Mouse (Mus musculus): ENCODE measurements around the gene Ctla4.
A peak's percentile ranks its signal among the peaks of the same experiment; 100 is the strongest.

The Ctla4 gene

DNA sequence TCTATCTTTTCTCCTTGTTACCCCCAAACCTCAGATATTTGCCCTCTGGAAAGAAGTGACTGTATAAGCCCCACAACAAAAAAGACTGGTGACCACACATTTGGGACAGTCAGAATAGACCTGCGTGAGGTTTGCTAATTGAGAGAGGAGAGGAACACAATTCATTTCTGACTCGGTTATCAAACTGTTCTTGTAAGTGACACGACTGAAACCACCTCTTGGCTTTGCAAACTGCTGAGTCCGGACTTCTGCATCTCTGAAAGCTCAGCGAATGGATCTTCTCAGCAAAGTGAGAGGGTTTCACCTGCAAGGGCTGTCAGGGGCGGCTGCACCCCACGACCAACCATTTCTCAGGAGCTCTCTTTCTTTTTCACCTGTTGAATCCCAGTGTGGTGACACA, 43.6 kb downstream of the Ctla4 start:
- no peak for DNase-seq

DNA sequence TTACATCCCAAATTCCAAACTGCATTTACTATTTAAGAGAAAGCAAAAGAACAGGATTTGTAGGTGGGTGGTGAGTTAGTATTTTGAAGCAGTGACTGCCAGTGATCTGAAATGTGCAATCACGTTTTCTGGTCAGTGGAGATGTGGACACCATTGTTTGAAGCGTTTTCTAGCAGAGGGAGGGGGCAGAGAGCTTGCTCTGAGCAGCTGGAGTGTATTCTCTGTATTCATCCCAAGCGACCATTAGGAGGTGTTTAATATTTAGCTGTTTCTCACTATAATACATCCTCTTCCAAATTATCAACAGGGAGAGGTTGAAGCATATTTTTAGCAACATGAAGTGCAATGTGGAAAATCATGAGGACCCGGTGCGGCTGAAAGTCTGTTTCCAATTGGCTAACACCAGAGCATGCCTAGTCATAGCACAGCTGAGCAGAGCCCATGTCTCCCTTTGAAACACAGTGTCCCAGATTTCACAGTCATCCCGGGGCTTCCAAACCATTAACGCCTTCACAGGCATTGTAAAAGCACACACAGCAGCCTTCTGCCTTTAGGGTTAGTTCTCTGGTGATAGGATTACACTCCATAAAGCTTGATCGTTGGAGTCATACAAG, 49.3 kb downstream of the Ctla4 start:
- no peak for DNase-seq

DNA sequence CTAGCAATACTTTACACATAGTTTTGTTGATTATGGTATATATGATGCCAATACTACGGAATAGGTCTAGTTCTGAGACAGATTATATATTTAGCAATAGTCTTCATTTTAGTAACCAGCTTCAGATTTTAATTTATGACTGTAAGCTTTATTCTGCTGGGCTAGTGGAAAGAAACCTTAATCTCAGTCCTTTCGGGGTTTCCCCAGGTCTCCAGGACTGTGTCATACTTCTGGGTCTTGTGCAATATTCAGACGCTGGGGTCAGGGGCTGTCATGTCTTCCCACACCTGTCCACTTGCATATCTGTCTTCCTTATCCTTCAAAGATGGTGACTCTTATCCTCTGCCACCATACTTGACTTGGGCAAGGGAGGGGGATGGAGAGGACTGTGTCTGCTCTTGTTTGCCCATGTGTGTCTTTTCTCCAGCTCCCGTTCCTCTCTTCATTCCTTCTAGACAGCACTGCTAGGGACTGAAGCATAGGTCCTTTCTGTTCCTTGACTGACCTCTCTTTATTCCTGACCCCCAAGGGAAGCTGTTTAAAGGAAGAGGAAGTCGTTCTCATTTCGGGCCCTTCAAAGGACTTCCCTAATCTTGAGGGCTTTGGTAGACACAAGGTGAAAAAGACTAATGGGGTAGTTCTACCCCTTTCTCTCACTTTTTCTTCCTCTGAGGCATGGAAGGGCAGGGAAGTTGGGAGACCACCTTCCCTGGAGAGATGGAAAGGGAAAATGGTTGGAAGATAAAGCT, 50.3 kb downstream of the Ctla4 start:
- no peak for DNase-seq

DNA sequence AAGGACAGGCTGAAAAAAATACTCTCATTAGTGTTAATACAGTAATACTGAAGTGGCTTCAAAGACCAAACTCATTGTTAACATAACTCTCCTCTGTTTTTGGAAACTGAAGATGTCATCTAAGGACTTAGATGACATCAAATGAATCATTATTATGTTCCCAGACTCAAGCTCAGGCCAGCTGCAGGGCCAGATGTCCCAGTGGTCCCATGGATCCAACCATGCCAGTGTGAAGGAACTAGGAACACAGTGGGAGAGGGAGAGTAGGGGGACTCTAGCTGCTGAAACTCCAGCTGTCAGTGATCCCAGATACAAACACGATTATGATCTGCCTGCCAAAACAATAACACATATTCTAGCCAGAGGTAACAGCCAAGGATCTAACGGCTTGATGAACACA, 51.5 kb downstream of the Ctla4 start:
- no peak for DNase-seq

DNA sequence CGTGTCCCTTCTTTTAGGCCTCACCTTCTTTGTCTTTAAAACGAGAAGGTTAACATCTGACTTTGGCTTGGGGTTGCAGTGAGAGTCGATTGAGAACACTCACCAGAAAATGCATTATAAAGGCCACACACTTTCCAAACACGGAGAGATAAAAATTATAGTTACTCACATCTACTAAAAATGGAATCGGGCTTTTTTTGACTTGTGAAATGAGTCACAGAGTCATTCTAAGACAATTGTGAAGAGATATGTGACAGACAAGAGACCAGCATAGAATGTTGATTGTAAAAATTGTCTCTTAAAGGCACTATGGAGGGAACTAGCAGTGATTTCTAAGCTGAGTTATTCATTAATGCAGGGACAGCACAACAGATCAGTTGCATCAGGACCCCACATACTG, 52.2 kb downstream of the Ctla4 start:
- DNase-seq: no peak

DNA sequence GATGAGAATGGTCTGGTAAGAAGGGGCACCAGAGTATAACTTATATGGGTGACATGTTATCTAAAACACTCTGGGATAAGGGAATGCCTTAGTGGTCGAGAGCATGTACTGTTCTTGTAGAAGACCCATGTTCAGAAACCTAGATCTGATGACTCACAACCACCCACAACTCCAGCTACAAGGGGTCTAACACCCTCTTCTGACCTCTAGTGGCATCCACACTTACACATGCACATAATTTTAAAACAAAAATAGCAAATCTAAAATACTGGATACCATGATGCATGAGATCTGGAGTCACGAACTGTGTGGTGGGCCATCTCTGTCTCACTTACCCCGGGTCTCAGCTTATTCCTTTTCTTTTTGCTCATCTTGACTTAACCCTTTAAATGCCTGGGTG, 53.2 kb downstream of the Ctla4 start:
- no peak for DNase-seq

DNA sequence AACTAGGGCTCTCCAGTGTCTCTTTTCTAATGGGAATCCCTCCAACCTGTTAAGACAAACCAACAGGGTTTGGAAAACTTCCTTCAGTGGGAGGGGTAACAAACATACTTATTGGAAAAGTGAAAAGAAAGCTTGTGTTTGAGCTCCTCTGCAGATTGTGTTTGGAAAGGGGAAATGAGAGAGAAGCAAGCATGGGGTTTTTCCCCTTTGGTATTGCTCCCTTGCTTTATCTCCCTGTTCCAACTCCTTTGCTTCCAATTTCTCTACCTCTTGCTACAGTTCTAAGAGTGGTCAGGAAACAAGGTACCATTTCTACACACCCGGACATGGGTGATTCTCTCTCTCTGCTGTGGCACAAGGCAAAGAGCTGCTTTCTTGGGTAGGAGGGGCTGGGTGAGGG, 53.8 kb downstream of the Ctla4 start:
- no peak for DNase-seq

DNA sequence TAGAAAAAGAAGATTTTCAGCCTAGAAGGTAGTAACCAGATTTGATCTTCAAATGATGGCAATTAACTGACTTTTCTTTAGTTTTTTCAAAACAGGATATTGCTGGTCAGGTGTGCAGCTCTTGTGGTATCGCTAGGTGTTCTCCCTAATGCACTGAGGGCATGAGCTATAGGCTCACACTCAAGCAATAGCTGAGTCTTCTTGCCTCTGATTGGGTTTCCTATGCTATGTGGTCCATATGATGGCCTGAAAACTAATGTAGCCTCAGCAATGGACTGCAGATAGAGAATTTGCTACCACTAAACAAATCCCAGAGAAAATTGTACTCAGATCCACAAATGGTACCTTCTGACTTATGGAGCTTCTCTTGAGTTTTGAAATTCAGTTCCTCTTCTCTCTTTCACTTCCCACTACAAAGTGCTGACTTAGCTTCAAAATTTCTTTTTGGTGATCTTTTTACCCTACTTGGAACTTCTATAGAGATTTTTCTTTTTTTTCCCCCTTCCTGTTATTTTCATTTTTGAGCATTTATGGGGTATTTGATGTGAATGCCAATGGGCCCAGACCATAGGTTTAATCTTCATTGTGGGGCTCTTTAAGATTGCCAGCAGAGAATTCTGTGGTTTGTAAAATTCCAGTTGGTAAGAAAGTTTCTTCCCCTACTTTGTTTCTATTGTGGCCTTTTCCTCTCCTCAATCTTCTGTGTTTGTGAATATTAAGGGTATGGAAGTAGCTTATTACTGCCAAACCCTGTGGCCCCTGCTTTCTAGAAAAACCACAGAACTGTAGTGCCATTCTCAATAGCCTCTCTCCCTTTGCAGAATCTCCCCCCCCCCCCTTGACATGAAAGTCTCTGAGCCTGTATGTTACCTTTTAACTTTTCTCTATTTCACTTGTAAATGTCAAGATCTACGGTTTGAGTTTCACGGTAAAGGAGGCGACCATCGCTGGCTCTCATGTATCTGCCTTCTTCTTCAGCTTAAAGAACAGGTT, 54.6 kb downstream of the Ctla4 start:
- peak; percentile 59 to 69 for DNase-seq

DNA sequence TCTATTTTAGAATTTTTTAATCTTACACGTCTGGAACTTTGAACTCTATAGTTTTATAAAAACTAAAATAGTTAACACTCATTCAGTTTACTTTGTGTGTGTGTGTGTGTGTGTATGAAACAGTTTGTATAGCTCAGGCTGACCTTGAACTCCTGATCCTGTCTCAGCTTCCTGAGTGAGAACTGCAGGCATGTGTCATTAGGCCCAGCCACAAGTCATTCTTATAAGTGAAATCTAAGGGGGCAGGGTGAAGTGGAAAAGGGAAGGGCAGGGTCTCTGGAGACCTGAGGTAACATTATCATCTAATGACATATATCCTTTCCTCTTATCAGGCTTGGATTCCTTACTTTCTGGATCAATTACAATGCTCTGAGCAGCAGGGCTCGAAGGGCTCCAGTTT, 56.1 kb downstream of the Ctla4 start:
- no peak for DNase-seq

DNA sequence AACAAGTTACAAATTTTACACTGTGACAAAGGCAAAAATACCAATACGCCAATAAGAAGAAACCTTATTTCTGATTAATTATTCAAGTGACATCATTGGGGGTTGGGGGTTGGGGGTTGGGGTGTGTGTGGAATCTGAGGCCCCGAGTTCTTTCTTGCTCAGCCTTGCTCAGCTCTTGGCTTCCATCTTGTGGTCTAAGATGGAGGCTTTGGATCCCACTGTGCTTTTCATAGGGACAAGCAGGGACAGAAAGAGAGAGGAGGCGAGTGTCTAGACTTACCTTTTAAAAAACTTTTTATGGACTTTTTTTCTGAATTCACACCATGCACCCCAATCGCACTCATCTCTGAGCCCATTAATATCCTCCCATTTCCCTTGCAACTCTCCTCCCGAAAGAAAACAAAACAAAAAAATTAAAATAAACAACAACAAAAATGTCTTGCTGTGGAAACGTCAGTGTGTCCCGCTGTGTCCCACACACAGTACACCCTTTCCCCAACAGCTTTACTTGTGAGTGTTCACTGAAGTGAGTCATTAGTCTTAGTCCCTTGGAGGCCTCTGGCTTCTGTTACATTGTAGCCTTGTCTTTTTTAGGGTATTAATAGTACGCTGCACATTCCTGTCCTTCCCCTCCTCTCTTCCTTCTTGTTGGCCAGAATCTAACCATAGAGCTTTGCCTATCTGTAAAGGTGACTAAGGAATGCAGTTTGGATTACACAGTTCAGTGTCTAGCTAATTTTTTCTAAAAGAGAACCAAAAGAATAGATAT, 59.0 kb downstream of the Ctla4 start:
- no peak for DNase-seq

DNA sequence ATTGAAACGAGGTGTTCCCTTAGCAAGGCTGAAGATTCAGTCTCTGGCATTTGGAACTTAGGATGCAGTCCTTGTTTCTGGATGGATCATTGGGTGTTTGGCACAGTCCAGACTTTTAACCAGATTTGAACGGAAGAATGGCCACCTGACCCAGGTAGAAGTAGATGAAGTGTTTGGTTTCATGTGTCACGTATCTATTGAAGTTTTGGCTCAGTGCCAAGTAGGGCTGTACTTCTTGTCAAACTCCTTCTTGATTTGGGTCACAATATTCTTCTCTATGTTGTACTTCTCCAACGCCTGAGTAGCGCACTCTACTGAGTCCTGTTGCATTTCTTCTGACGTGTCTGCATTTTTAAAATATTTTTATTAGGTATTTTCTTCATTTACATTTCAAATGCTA, 61.3 kb downstream of the Ctla4 start:
- no peak for DNase-seq

DNA sequence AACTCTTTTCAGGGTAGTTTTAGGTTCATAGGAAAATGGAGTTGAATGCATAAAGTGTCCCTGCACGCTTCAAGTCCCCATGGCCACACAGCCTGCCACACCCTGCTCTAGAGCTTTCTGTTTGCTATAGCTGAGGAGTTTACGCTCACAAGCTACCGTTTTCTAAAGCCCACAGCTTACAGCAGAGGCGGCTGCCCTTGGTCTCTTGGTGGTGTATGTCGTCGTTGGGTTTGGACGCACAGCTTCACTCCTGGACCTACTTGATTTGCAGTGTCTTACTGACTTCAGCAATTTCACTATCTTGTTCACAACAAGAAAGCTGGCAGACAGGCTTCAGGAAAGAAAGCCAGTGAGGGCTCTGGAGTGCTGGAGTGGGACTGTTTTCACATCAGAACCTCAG, 66.2 kb downstream of the Ctla4 start:
- DNase-seq: no peak

DNA sequence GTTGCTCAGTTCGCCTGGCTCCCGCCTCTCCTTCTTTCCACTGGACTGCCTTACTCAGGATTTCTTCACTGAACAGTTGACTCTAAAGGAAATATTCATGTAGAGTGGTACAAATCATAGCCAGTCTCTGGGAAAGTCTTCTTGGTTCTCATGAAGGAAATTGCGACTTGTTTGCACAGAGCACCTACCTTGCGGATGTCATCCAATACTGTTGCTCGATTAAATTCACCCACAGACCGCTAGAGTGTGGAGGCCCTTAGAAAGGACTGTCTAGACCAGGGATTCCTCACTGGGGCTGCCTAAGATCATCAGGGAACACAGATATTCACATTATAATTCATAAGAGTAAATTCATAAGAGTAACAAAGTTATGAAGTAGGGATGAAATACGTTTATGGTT, 66.9 kb downstream of the Ctla4 start:
- no peak for DNase-seq

DNA sequence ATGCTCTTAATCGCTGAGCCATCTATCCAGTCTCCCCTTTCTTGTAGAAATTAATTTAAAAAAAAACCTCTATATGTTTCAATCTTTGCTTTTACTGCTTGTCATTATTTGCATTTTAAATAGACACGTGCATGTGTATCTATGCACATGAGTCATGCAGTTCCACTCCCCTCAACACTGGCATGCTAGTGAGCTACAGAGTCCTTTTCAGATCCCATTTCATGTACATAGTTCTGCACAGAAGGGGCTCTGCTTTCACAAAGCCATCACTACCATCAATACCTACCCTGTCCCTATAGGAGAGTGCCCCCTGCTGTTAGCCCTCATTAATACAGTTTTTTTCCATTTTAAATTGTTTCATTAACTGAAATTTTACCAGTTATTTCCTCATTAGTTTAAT, 68.0 kb downstream of the Ctla4 start:
- peak; percentile 59 to 62 for DNase-seq

DNA sequence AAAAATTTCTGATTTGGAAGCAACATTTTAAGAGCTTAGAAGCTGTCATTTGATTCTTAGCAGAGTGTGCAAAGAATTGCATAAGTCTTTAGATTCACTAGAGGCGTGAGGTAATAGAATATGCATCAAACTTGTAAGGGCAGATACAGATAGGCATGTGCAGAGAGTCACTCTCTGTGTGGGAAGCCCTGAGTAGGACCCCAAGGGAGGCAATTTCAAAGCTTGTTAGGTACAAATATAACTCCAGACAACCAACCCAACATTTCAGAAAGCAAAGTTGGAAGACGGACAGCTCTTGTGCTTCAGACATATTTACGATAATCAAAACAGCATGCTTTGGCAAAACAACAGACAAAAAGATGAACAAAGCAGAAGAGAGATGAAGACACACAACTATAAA, 68.4 kb downstream of the Ctla4 start:
- DNase-seq: no peak

DNA sequence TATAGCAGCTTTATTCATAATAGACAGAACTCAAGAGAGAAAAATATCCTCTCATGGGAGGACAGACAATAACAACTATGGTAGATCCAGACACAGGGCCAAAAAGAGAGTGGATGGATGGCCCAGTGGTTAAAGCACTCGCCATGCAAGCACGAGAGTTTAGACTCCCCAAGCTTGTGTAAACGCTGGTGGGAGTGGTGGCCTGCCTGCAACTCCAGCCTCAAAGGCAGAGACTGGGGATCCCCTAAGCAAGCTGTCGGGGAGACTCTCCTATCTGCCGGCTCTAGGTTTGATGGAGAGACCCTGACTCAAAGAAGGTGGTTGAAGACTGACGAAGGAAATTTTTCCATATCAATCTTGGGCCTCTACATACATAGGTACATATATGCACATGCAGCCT, 69.4 kb downstream of the Ctla4 start:
- DNase-seq: no peak

DNA sequence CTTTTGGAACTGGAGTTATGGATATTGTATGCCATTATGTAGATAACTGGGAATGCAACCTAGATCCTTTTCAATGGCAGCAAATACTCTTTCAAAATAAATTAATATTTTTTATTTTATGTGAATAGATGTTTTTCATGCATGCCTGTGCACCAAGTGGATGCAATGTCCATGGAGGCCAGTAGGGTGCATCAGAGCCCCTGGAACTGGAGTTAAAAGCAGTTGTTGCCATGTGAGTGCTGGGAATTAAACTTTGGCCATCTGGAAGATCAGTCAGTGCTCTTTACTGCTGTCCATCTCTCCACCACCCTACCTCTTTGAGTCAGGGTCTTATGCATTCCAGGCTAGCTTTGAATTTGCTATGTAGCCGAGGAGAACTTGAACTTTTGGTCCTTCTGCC, 71.5 kb downstream of the Ctla4 start:
- no peak for DNase-seq

DNA sequence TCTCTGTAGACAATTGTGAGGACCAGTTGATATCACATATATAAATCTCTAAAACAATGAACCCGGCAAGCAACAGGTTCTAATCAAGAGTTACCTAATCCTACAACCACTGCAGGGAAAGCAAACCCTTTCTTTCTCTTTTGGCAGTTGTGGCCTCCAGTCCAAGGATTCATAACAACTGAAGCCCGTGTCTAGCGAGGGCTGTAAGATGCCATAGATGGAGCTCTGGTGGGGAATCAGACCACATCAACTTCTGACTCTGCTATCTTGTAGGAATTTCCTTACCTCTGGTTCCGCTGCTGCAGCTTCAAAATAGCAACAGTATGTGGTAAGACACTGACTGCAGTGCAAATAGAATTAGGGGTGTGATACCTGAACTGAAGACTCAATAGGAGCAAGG, 72.4 kb downstream of the Ctla4 start:
- no peak for DNase-seq

DNA sequence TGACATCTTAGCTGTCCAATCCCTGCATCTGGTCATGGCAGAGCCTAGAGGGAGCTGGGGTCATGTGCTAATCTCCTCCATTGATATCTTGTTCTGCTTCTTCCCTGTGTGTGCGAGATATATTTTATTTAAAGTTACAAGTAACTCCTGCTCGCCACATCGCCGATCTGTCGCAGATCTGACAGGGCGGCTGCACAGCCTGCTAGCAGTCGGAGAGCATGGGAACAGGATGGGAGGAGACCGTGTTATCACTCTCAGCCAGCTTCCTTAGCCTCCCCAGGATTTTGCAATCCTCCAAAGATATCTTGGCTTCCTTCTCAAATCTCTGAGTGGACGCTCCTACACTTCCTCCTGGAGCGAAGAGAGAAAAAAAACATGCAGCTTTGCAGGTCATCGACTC, 73.7 kb downstream of the Ctla4 start:
- no peak for DNase-seq

DNA sequence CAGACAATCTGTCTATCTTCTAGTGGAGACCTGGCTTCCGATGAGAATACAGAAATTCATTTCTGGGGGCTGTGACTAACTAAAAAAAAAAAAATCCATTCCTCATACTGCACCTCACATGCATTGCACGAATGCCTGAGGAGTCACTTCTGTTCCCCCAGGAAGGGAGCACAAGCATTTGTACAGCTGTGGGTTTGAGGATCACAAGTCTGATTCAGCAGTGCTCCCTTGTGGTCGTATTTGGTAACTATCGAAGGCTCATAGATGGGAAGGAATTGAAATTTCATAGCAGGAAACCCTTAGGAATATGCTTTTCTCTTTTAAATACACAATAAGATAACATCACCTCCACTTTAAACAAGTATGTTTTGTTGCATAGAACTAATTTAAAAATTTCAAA, 74.3 kb downstream of the Ctla4 start:
- DNase-seq: peak; percentile 47 to 55

DNA sequence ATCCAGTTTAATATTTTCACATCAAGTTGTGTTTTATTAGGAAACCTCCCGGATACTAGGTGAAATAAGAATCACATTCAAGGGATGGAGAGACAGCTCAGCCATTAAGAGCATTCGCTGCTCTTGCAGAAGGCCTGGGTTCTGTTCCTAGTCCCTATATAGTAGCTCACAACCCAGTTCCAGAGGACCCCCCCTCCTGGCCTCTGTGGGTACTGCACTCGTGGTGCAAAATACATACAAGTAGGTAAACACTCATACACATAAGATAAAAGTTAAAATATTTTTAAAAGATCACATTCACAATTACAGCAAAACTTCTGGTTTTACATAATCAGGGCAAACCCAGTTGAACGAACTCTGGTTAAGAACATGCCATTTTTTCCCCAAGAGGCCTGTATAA, 75.3 kb downstream of the Ctla4 start:
- peak; percentile 27 to 39 for DNase-seq
